In genomic region chr3:61340321-61340720, GRCm38 (mm10) we compare ENCODE assay signal across 17 mouse cellular contexts. TPM values are rescaled to one million over a fixed set of nuclear protein-coding genes. Genes with fewer than 3 reads are reported as not detected.
A peak's percentile ranks its signal among the peaks of the same experiment; 100 is the strongest.
DNase-seq lines count a peak whose midpoint lies in the region; ATAC-seq and TF ChIP-seq lines count a peak whose summit lies in the region.
"Had no signal": no experiment of that assay in that cellular context is flagged by ENCODE, and none has a peak within 500 bp of the region (broad histone marks: within the 10 kb centered on the region; RNA-seq: fewer than 3 reads in every experiment).

No protein-coding gene starts in this region.

- TF ChIP-seq CTCF in midbrain, postnatal 0 days (IDR thresholded peaks at IDR 0.05), result no peak

- DNase-seq in hindbrain, embryonic 14.5 days (ENCODE audit: low spot score), result no peak
- no peak for DNase-seq in hindbrain, embryonic 10.5 days (ENCODE audit: low spot score)
- DNase-seq in midbrain, postnatal 0 days (ENCODE audit: low spot score), result peak; percentile 57
- no peak for DNase-seq in midbrain, embryonic 10.5 days (ENCODE audit: low spot score)
- DNase-seq in kidney, adult 8-10 months, result peak; percentile 63 to 72
- DNase-seq in left cerebral cortex, adult 9 months (ENCODE audit: low spot score in 2 of 2), result no peak
- no peak for DNase-seq in ovary, postnatal 10 days (ENCODE audit: low spot score)
- DNase-seq: forebrain, postnatal 0 days; layer of hippocampus, postnatal 36 days; thymus, postnatal 36 days had no signal

- H3K9ac ChIP-seq in hindbrain, embryonic 14.5 days, result no peak overlapping the region
- H3K9ac ChIP-seq in midbrain, postnatal 0 days (replicated peaks; ENCODE audit: low read length, poor library complexity, severe bottlenecking), result no peak overlapping the region
- H3K9ac ChIP-seq in stomach, embryonic 14.5 days (replicated peaks; ENCODE audit: low read depth, low read length), result no peak overlapping the region
- H3K9ac ChIP-seq: embryonic facial prominence, embryonic 15.5 days; forebrain, postnatal 0 days; limb, embryonic 12.5 days; liver, embryonic 15.5 days had no signal

- H3K4me2 ChIP-seq in hindbrain, embryonic 14.5 days (replicated peaks), result no peak overlapping the region
- H3K4me2 ChIP-seq in midbrain, postnatal 0 days (ENCODE audit: low read depth, low read length, poor library complexity, severe bottlenecking), result no peak overlapping the region
- H3K4me2 ChIP-seq in stomach, embryonic 14.5 days (replicated peaks; ENCODE audit: low read depth, low read length), result no peak overlapping the region
- H3K4me2 ChIP-seq: embryonic facial prominence, embryonic 15.5 days; limb, embryonic 12.5 days; liver, embryonic 15.5 days had no signal

- ATAC-seq in hindbrain, embryonic 14.5 days (ENCODE audit: low FRiP score), result peak; percentile 60; the same call in 1 of the 2 replicates
- no peak for ATAC-seq in midbrain, postnatal 0 days (ENCODE audit: low FRiP score)
- 0 out of 2 replicates have a peak, but pooled peaks have one; percentile 23 for ATAC-seq in stomach, embryonic 14.5 days (ENCODE audit: insufficient number of reproducible peaks, insufficient read depth, low FRiP score, low read depth)
- ATAC-seq: forebrain, postnatal 0 days had no signal

- no peaks in the 10 kb centered on the region for H3K27me3 ChIP-seq in hindbrain, embryonic 14.5 days (ENCODE audit: control insufficient read depth, insufficient read depth, low read length)
- H3K27me3 ChIP-seq in hindbrain, embryonic 10.5 days (ENCODE audit: insufficient read depth, poor library complexity, severe bottlenecking), result no peaks in the 10 kb centered on the region
- no peaks in the 10 kb centered on the region for H3K27me3 ChIP-seq in midbrain, postnatal 0 days (ENCODE audit: insufficient read depth, low read length)
- no peaks in the 10 kb centered on the region for H3K27me3 ChIP-seq in midbrain, embryonic 10.5 days (ENCODE audit: low read depth, poor library complexity, severe bottlenecking)
- no peaks in the 10 kb centered on the region for H3K27me3 ChIP-seq in stomach, embryonic 14.5 days (ENCODE audit: control insufficient read depth, insufficient read depth, low read length)
- H3K27me3 ChIP-seq: embryonic facial prominence, embryonic 15.5 days; limb, embryonic 12.5 days; liver, embryonic 15.5 days had no signal

- H3K9me3 ChIP-seq in hindbrain, embryonic 14.5 days (ENCODE audit: control insufficient read depth, low read length), result no peaks in the 10 kb centered on the region
- H3K9me3 ChIP-seq in hindbrain, embryonic 10.5 days, result no peaks in the 10 kb centered on the region
- no peaks in the 10 kb centered on the region for H3K9me3 ChIP-seq in midbrain, postnatal 0 days (ENCODE audit: low read length)
- H3K9me3 ChIP-seq in midbrain, embryonic 10.5 days (replicated peaks), result no peaks in the 10 kb centered on the region
- H3K9me3 ChIP-seq in stomach, embryonic 14.5 days (ENCODE audit: control insufficient read depth, low read depth, low read length), result no peaks in the 10 kb centered on the region
- H3K9me3 ChIP-seq: embryonic facial prominence, embryonic 15.5 days; G1E; heart, embryonic 10.5 days; limb, embryonic 12.5 days; liver, embryonic 15.5 days had no signal

- no peaks in the 10 kb centered on the region for H3K4me1 ChIP-seq in hindbrain, embryonic 14.5 days (replicated peaks; ENCODE audit: control insufficient read depth, insufficient read depth, low read length)
- H3K4me1 ChIP-seq in hindbrain, embryonic 10.5 days (replicated peaks), result peaks cover under 1% of the 10 kb centered on the region; the same call in 1 of the 2 replicates
- H3K4me1 ChIP-seq in midbrain, postnatal 0 days (ENCODE audit: insufficient read depth, low read length), result no peaks in the 10 kb centered on the region
- no peaks in the 10 kb centered on the region for H3K4me1 ChIP-seq in midbrain, embryonic 10.5 days
- no peaks in the 10 kb centered on the region for H3K4me1 ChIP-seq in stomach, embryonic 14.5 days (ENCODE audit: control insufficient read depth, insufficient read depth, low read length)
- H3K4me1 ChIP-seq: embryonic facial prominence, embryonic 15.5 days; limb, embryonic 12.5 days; liver, embryonic 15.5 days had no signal

- H3K4me3 ChIP-seq in hindbrain, embryonic 14.5 days (replicated peaks; ENCODE audit: low read length), result no peak overlapping the region
- no peak overlapping the region for H3K4me3 ChIP-seq in hindbrain, embryonic 10.5 days
- H3K4me3 ChIP-seq in midbrain, postnatal 0 days (ENCODE audit: low read depth, low read length), result no peak overlapping the region
- H3K4me3 ChIP-seq in midbrain, embryonic 10.5 days, result no peak overlapping the region
- H3K4me3 ChIP-seq in stomach, embryonic 14.5 days (ENCODE audit: low read depth, low read length), result no peak overlapping the region
- H3K4me3 ChIP-seq: embryonic facial prominence, embryonic 15.5 days; heart, embryonic 10.5 days; limb, embryonic 12.5 days; liver, embryonic 15.5 days had no signal

- no peak overlapping the region for H3K27ac ChIP-seq in hindbrain, embryonic 14.5 days
- H3K27ac ChIP-seq in hindbrain, embryonic 10.5 days, result no peak overlapping the region
- no peak overlapping the region for H3K27ac ChIP-seq in midbrain, postnatal 0 days (ENCODE audit: low read depth, low read length)
- H3K27ac ChIP-seq in midbrain, embryonic 10.5 days (replicated peaks), result no peak overlapping the region
- no peak overlapping the region for H3K27ac ChIP-seq in stomach, embryonic 14.5 days (ENCODE audit: low read length)
- H3K27ac ChIP-seq: embryonic facial prominence, embryonic 15.5 days; heart, embryonic 10.5 days; kidney, postnatal 0 days; limb, embryonic 12.5 days; liver, embryonic 15.5 days had no signal

- WGBS in hindbrain, embryonic 14.5 days, result 52% methylated on average over 5 of the region's 5 CpGs
- WGBS in hindbrain, embryonic 10.5 days, result 75% methylated on average over 5 of the region's 5 CpGs
- WGBS in midbrain, postnatal 0 days, result 78% methylated on average over 5 of the region's 5 CpGs
- 83% methylated on average over 5 of the region's 5 CpGs for WGBS in midbrain, embryonic 10.5 days
- 74% methylated on average over 5 of the region's 5 CpGs for WGBS in stomach, embryonic 14.5 days

- H3K36me3 ChIP-seq in hindbrain, embryonic 14.5 days (replicated peaks; ENCODE audit: control insufficient read depth, insufficient read depth), result no peaks in the 10 kb centered on the region
- H3K36me3 ChIP-seq in hindbrain, embryonic 10.5 days, result no peaks in the 10 kb centered on the region
- H3K36me3 ChIP-seq in midbrain, postnatal 0 days (ENCODE audit: insufficient read depth, low read length), result no peaks in the 10 kb centered on the region
- no peaks in the 10 kb centered on the region for H3K36me3 ChIP-seq in midbrain, embryonic 10.5 days
- H3K36me3 ChIP-seq in stomach, embryonic 14.5 days (ENCODE audit: control insufficient read depth, insufficient read depth, low read length), result no peaks in the 10 kb centered on the region
- H3K36me3 ChIP-seq: embryonic facial prominence, embryonic 15.5 days; G1E; heart, embryonic 10.5 days; limb, embryonic 12.5 days; liver, embryonic 15.5 days had no signal

RNA-seq across cellular contexts. Expression of gene Rap2b, which starts 21.1 kb away (rescaled TPM):
- polyA plus RNA-seq in hindbrain, embryonic 14.5 days (2014; fragmentation: Nextera tagmentation; extraction: Ambion mirVana), result 12.4 and 13.1 TPM in 2 replicates
- 10.8 and 11.6 TPM in 2 replicates for polyA plus RNA-seq in hindbrain, embryonic 10.5 days (2016; fragmentation: Nextera tagmentation; extraction: Ambion mirVana)
- total RNA-seq in midbrain, postnatal 0 days (2014; rRNA removed), result 7.6 and 12.0 TPM in 2 replicates
- 14.9 and 16.8 TPM in 2 replicates for polyA plus RNA-seq in midbrain, postnatal 0 days (2015; fragmentation: Nextera tagmentation; extraction: Ambion mirVana)
- polyA plus RNA-seq in midbrain, embryonic 10.5 days (2016; fragmentation: Nextera tagmentation; extraction: Ambion mirVana), result 9.7 and 11.6 TPM in 2 replicates
- polyA plus RNA-seq in stomach, embryonic 14.5 days (2014; fragmentation: Nextera tagmentation; extraction: Ambion mirVana), result 11.2 and 11.5 TPM in 2 replicates

RNA-seq across cellular contexts. Expression of gene B430305J03Rik, which starts 25.4 kb away (rescaled TPM):
- not detected in 2 replicates for polyA plus RNA-seq in hindbrain, embryonic 14.5 days (2014; fragmentation: Nextera tagmentation; extraction: Ambion mirVana)
- not detected in 2 replicates for polyA plus RNA-seq in hindbrain, embryonic 10.5 days (2016; fragmentation: Nextera tagmentation; extraction: Ambion mirVana)
- 1.8 and 2.6 TPM in 2 replicates for total RNA-seq in midbrain, postnatal 0 days (2014; rRNA removed)
- polyA plus RNA-seq in midbrain, postnatal 0 days (2015; fragmentation: Nextera tagmentation; extraction: Ambion mirVana), result not detected in 2 replicates
- polyA plus RNA-seq in midbrain, embryonic 10.5 days (2016; fragmentation: Nextera tagmentation; extraction: Ambion mirVana), result not detected in 2 replicates
- polyA plus RNA-seq in stomach, embryonic 14.5 days (2014; fragmentation: Nextera tagmentation; extraction: Ambion mirVana), result not detected in 2 replicates
- polyA plus RNA-seq: embryonic facial prominence, embryonic 15.5 days; forebrain, postnatal 0 days; heart, embryonic 10.5 days; kidney, postnatal 0 days; limb, embryonic 12.5 days; liver, embryonic 15.5 days had no signal

Comparison
In these comparisons a context has a peak if more than half of its experiments do, and no peak if none do; other contexts are left out.
1. DNase-seq: peak in midbrain, postnatal 0 days (single experiment) and kidney, adult 8-10 months (2 of 2); none in hindbrain, embryonic 14.5 days (single experiment), hindbrain, embryonic 10.5 days (single experiment), midbrain, embryonic 10.5 days (single experiment), left cerebral cortex, adult 9 months (0 of 2) and ovary, postnatal 10 days (single experiment).